Mouse (Mus musculus) MEL (cell line): ENCODE data around the gene Terb1. TPM values are rescaled to one million over a fixed set of nuclear protein-coding genes. Genes with fewer than 3 reads are reported as not detected.

Source experiments
- DNase-seq: peaks from one replicate; pipeline ENCODE4 v3.0.0; 2011; ENCODE audit warnings: low read depth, low spot score
- H3K27ac ChIP-seq: 2 replicates; pipeline ENCODE4 v1.5.1; 2012; ENCODE audit warnings: low read depth, mild to moderate bottlenecking, control low read depth, low read length, moderate library complexity; ENCODE audit not compliant: control insufficient read depth
- H3K27me3 ChIP-seq, 2 experiments: fragments of 150-350 bp in 1 of 2; sonication (generic) in 1 of 2; 2 replicates each; pipeline ENCODE4 v1.6.1; 2012; ENCODE audit warnings: low read length in 2 of 2, mild to moderate bottlenecking in 2 of 2, improper control_type of control experiment in 1 of 2, moderate library complexity in 1 of 2; ENCODE audit not compliant: insufficient read depth in 2 of 2, control insufficient read depth in 1 of 2
- H3K36me3 ChIP-seq, 2 experiments: 2 replicates each; pipeline ENCODE4 v1.6.1; 2012 to 2014; ENCODE audit warnings: low read length in 2 of 2, improper control_type of control experiment in 1 of 2, inconsistent platforms in 1 of 2, mild to moderate bottlenecking in 1 of 2; ENCODE audit not compliant: insufficient read depth in 2 of 2, control insufficient read depth in 1 of 2
- H3K4me1 ChIP-seq, 2 experiments: fragments of 150-350 bp in 1 of 2; sonication (generic) in 1 of 2; 2 replicates each; pipeline ENCODE4 v1.6.1; 2012; ENCODE audit warnings: low read length in 2 of 2, improper control_type of control experiment in 1 of 2, mild to moderate bottlenecking in 1 of 2; ENCODE audit not compliant: insufficient read depth in 2 of 2, control insufficient read depth in 1 of 2
- H3K4me3 ChIP-seq, 2 experiments: fragments of 150-350 bp in 1 of 2; sonication (generic) in 1 of 2; 2 replicates each; pipeline ENCODE4 v1.5.1; 2012; ENCODE audit warnings: low read depth in 2 of 2, low read length in 2 of 2, mild to moderate bottlenecking in 2 of 2, moderate library complexity in 2 of 2, control low read depth in 1 of 2, improper control_type of control experiment in 1 of 2; ENCODE audit not compliant: control insufficient read depth in 1 of 2, insufficient read depth in 1 of 2
- H3K79me2 ChIP-seq: 2 replicates; pipeline ENCODE4 v1.6.1; 2012; ENCODE audit warnings: mild to moderate bottlenecking, low read length, moderate library complexity; ENCODE audit not compliant: control insufficient read depth, poor library complexity, insufficient read depth
- H3K9ac ChIP-seq: 2 replicates; pipeline ENCODE4 v1.6.1; 2012; ENCODE audit warnings: low read depth, mild to moderate bottlenecking, control low read depth, low read length, moderate library complexity; ENCODE audit not compliant: control insufficient read depth, poor library complexity, severe bottlenecking
- H3K9me3 ChIP-seq: fragments of 150-350 bp; sonication (generic); replicated peaks from 2 replicates; pipeline ENCODE4 v1.6.1; 2012; ENCODE audit warnings: mild to moderate bottlenecking, low read length, improper control_type of control experiment, moderate library complexity; ENCODE audit not compliant: insufficient read depth
- BHLHE40 ChIP-seq: IDR thresholded peaks from 2 replicates; pipeline ENCODE4 v1.6.1; 2012; ENCODE audit warnings: low read depth, mild to moderate bottlenecking, inconsistent platforms, low read length, improper control_type of control experiment, borderline replicate concordance
- CHD2 ChIP-seq: IDR thresholded peaks from 2 replicates; pipeline ENCODE4 v1.6.1; 2011; ENCODE audit warnings: low read length, improper control_type of control experiment
- CTCF ChIP-seq, 3 experiments: IDR thresholded peaks in 2 of 3; conservative IDR thresholded peaks in 1 of 3; 2 replicates each; pipeline ENCODE4 v1.5.1; 2011 to 2012; ENCODE audit warnings: low read length in 3 of 3, low read depth in 2 of 3, mild to moderate bottlenecking in 2 of 3, improper control_type of control experiment in 1 of 3, inconsistent platforms in 1 of 3, mixed read lengths in 1 of 3, moderate library complexity in 1 of 3; ENCODE audit not compliant: control insufficient read depth in 1 of 3, insufficient read depth in 1 of 3, poor library complexity in 1 of 3, severe bottlenecking in 1 of 3
- ELF1 ChIP-seq: IDR thresholded peaks from 2 replicates; pipeline ENCODE4 v1.6.1; 2014; ENCODE audit warnings: low read depth, mild to moderate bottlenecking, inconsistent platforms, low read length, improper control_type of control experiment, moderate library complexity
- GATA1 ChIP-seq: IDR thresholded peaks from 2 replicates; pipeline ENCODE4 v1.6.1; 2011; ENCODE audit warnings: low read depth, low read length, improper control_type of control experiment
- HCFC1 ChIP-seq: IDR thresholded peaks from 2 replicates; pipeline ENCODE4 v1.6.1; 2012; ENCODE audit warnings: low read depth, mild to moderate bottlenecking, inconsistent platforms, low read length, improper control_type of control experiment, moderate library complexity
- KAT2A ChIP-seq: conservative IDR thresholded peaks from 2 replicates; pipeline ENCODE4 v1.6.1; 2012; ENCODE audit warnings: low read depth, low read length, improper control_type of control experiment, inconsistent platforms
- MAFK ChIP-seq: IDR thresholded peaks from 2 replicates; pipeline ENCODE4 v1.6.1; 2011; ENCODE audit warnings: low read depth, mild to moderate bottlenecking, low read length, improper control_type of control experiment, borderline replicate concordance
- MAX ChIP-seq: IDR thresholded peaks from 2 replicates; pipeline ENCODE4 v1.6.1; 2011; ENCODE audit warnings: low read length, improper control_type of control experiment
- MAZ ChIP-seq: IDR thresholded peaks from 2 replicates; pipeline ENCODE4 v1.6.1; 2012; ENCODE audit warnings: low read depth, mild to moderate bottlenecking, inconsistent platforms, low read length, improper control_type of control experiment
- MYB ChIP-seq: IDR thresholded peaks from 2 replicates; pipeline ENCODE4 v1.6.1; 2011; ENCODE audit warnings: mild to moderate bottlenecking, low read depth, low read length, improper control_type of control experiment
- NELFE ChIP-seq: IDR thresholded peaks from 2 replicates; pipeline ENCODE4 v1.6.1; 2011; ENCODE audit warnings: low read depth, low read length, improper control_type of control experiment
- NRF1 ChIP-seq: IDR thresholded peaks from 2 replicates; pipeline ENCODE4 v1.6.1; 2014; ENCODE audit warnings: low read depth, mild to moderate bottlenecking, inconsistent platforms, low read length, improper control_type of control experiment, moderate library complexity; ENCODE audit not compliant: poor library complexity, insufficient read depth, severe bottlenecking
- POLR2A ChIP-seq, 2 experiments: IDR thresholded peaks; 2 replicates each; pipeline ENCODE4 v1.6.1; 2011 to 2012; ENCODE audit warnings: low read length in 2 of 2, mild to moderate bottlenecking in 2 of 2, control low read depth in 1 of 2, improper control_type of control experiment in 1 of 2, low read depth in 1 of 2, moderate library complexity in 1 of 2; ENCODE audit not compliant: control insufficient read depth in 1 of 2, insufficient read depth in 1 of 2, poor library complexity in 1 of 2
- RAD21 ChIP-seq: IDR thresholded peaks from 2 replicates; pipeline ENCODE4 v1.6.1; 2011; ENCODE audit warnings: mild to moderate bottlenecking, low read depth, low read length, improper control_type of control experiment
- SIN3A ChIP-seq: IDR thresholded peaks from 2 replicates; pipeline ENCODE4 v1.6.1; 2012; ENCODE audit warnings: low read length, improper control_type of control experiment, inconsistent platforms
- SMC3 ChIP-seq: IDR thresholded peaks from 2 replicates; pipeline ENCODE4 v1.6.1; 2011; ENCODE audit warnings: low read depth, low read length, improper control_type of control experiment
- TAL1 ChIP-seq: IDR thresholded peaks from 2 replicates; pipeline ENCODE4 v1.6.1; 2012; ENCODE audit warnings: mild to moderate bottlenecking, inconsistent platforms, low read length, moderate library complexity, mixed read lengths
- TCF12 ChIP-seq: IDR thresholded peaks from 2 replicates; pipeline ENCODE4 v1.6.1; 2014; ENCODE audit warnings: low read depth, mild to moderate bottlenecking, inconsistent platforms, low read length, improper control_type of control experiment, moderate library complexity
- USF2 ChIP-seq, 2 experiments: IDR thresholded peaks; 2 replicates each; pipeline ENCODE4 v1.6.1; 2011 to 2012; ENCODE audit warnings: improper control_type of control experiment in 2 of 2, low read length in 2 of 2, borderline replicate concordance in 1 of 2, inconsistent platforms in 1 of 2, low read depth in 1 of 2, mild to moderate bottlenecking in 1 of 2; ENCODE audit not compliant: insufficient read depth in 1 of 2
- ZKSCAN1 ChIP-seq: IDR thresholded peaks from 2 replicates; pipeline ENCODE4 v1.6.1; 2012; ENCODE audit warnings: low read depth, mild to moderate bottlenecking, inconsistent platforms, low read length, improper control_type of control experiment, moderate library complexity
- polyA plus RNA-seq, 2 experiments: library from polyadenylated mRNA; stranded (reverse) in 1 of 2; unstranded in 1 of 2; fragments of >175 nt in 1 of 2; fragments of >200 nt in 1 of 2; gene quantifications; 2 replicates each; pipeline versions ENCODE4 v1.2.1 to v1.2.4; 2012; ENCODE audit warnings: low replicate concordance in 2 of 2, low read depth in 1 of 2; ENCODE audit not compliant: insufficient read length in 2 of 2, insufficient read depth in 1 of 2, missing spikeins in 1 of 2
- total RNA-seq: library from RNA; depleted of rRNA; stranded (reverse); fragments of 300-350 nt; gene quantifications from 2 replicates; pipeline ENCODE4 v1.2.3, GENCODE M21; 2012

The Terb1 gene
- total and polyA plus RNA-seq, 3 experiments, result not detected

DNA sequence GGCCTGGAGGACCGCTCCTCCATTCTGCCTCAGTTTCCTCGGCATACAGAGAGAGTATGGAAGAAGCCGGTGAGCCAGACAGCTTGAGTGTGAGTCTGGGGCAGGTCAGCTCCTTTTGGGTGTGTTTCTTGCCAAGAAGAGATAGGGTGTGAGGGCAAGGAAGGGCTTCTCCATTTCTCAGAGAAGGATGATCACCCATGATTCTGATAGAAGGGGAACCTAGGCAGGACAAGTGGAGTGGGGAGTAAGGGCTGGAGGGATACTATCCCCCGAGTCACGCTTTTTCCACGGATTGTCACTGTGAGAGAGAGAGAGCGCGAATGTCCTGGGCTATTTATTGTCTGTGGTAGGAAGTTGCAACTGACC is 31.8 kb upstream of the Terb1 start:
- H3K27me3 ChIP-seq, result no peaks in the 10 kb centered on the region
- no peaks in the 10 kb centered on the region for H3K79me2 ChIP-seq
- H3K27ac ChIP-seq, result no peak overlapping the region
- no peaks in the 10 kb centered on the region for H3K9me3 ChIP-seq
- H3K4me3 ChIP-seq, result no peak overlapping the region
- H3K9ac ChIP-seq, result no peak overlapping the region
- H3K4me1 ChIP-seq, result peaks cover 3 to 14% of the 10 kb centered on the region in 2 experiments; a peak in 3 of 4 replicates
- H3K36me3 ChIP-seq, result peaks cover 0 to 9% of the 10 kb centered on the region in 2 experiments; a peak in 2 of 4 replicates
- DNase-seq, result no peak
- no peak for TF ChIP-seq MAFK
- TF ChIP-seq HCFC1, result no peak
- TF ChIP-seq CHD2, result no peak
- no peak for TF ChIP-seq MYB
- TF ChIP-seq RAD21, result no peak
- TF ChIP-seq SIN3A, result no peak
- TF ChIP-seq TAL1, result no peak
- TF ChIP-seq USF2 (IDR thresholded peaks at IDR 0.05; ENCODE audit: borderline replicate concordance in 1 of 2, insufficient read depth in 1 of 2, low read depth in 1 of 2, low read length in 2 of 2), result no peak
- TF ChIP-seq NELFE, result no peak
- TF ChIP-seq TCF12, result no peak
- TF ChIP-seq KAT2A, result no peak
- TF ChIP-seq ZKSCAN1, result no peak
- no peak for TF ChIP-seq POLR2A (IDR thresholded peaks at IDR 0.05; ENCODE audit: control insufficient read depth in 1 of 2, insufficient read depth in 1 of 2, low read depth in 1 of 2, low read length in 2 of 2, poor library complexity in 1 of 2)
- TF ChIP-seq MAX, result no peak
- TF ChIP-seq BHLHE40, result no peak
- TF ChIP-seq CTCF (IDR thresholded peaks at IDR 0.05 in 2 of 3, conservative IDR thresholded peaks at IDR 0.05 in 1 of 3; ENCODE audit: control insufficient read depth in 1 of 3, insufficient read depth in 1 of 3, low read depth in 2 of 3, low read length in 3 of 3, poor library complexity in 1 of 3, severe bottlenecking in 1 of 3), result no peak
- no peak for TF ChIP-seq SMC3
- TF ChIP-seq MAZ, result no peak

DNA sequence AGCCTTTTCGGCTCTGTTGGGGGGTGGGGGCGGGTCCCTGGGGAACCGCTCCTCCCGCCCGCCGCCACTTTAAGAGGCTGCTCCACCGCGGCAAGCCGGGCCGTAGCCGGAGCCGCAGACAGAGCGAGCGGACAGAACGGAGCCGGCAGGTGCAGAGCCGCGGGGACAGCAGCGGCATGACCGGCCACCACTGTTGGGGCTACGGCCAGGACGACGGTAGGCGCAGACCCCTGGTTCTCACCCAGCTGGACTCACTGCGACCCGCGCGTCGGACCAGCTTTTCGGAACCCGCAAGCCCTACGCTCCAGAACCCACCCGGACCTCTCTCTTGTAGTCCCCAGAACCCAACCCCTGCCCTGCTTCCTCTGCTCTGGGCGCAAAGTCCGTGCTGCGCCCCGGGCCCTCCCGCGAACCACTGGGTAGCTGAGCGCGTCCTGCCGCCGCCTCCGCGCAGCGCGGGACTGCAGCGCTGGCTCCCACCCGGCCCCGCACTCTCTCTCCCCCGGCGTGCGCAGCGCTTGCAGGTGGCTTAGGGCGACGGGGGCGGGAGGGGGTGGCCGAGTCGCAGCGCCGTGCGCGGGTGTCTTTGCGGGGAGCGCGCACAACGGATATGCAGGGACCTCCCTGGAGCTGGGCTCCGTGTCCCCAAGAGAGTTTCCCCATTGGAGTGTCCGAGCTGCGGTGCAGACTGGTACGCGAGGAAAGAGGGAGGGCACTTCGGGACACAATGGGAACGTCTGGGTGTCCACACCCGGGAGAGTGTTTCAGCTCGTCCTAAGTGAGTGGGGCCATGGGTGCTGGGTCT is 31.2 kb upstream of the Terb1 start:
- H3K9ac ChIP-seq, result no peak overlapping the region

More for the DNA sequence above, 31.2 kb upstream of the Terb1 start:
- H3K4me3 ChIP-seq, result no peak overlapping the region
- H3K79me2 ChIP-seq, result no peaks in the 10 kb centered on the region
- H3K4me1 ChIP-seq, result peaks cover 3 to 14% of the 10 kb centered on the region in 2 experiments; a peak in 3 of 4 replicates
- no peaks in the 10 kb centered on the region for H3K9me3 ChIP-seq
- DNase-seq, result no peak
- H3K27me3 ChIP-seq, result no peaks in the 10 kb centered on the region
- H3K27ac ChIP-seq, result no peak overlapping the region
- TF ChIP-seq TAL1, result no peak
- TF ChIP-seq NELFE, result no peak
- no peak for TF ChIP-seq ELF1
- TF ChIP-seq GATA1, result no peak
- TF ChIP-seq TCF12, result no peak
- TF ChIP-seq NRF1, result no peak
- TF ChIP-seq CTCF (IDR thresholded peaks at IDR 0.05 in 2 of 3, conservative IDR thresholded peaks at IDR 0.05 in 1 of 3; ENCODE audit: control insufficient read depth in 1 of 3, insufficient read depth in 1 of 3, low read depth in 2 of 3, low read length in 3 of 3, poor library complexity in 1 of 3, severe bottlenecking in 1 of 3), result no peak
- TF ChIP-seq USF2 (IDR thresholded peaks at IDR 0.05; ENCODE audit: borderline replicate concordance in 1 of 2, insufficient read depth in 1 of 2, low read depth in 1 of 2, low read length in 2 of 2), result no peak
- peaks cover 0 to 9% of the 10 kb centered on the region in 2 experiments; a peak in 2 of 4 replicates for H3K36me3 ChIP-seq
